Mouse (Mus musculus) thymus, adult 2 months (tissue): Measurements from ENCODE around the gene Tmem163.

ENCODE experiments used
- CTCF ChIP-seq: fragments of 200-500 bp; IDR thresholded peaks from 2 replicates; pipeline ENCODE4 v1.5.1; 2012; ENCODE audit warnings: mild to moderate bottlenecking, control low read depth, low read length, moderate library complexity, borderline replicate concordance; ENCODE audit not compliant: control insufficient read depth, poor library complexity, insufficient read depth; ENCODE audit errors: extremely low read depth
- POLR2A ChIP-seq: fragments of 200-500 bp; IDR thresholded peaks from 2 replicates; pipeline ENCODE4 v1.6.1; 2012; ENCODE audit warnings: mild to moderate bottlenecking, low read length, control low read depth, moderate library complexity; ENCODE audit not compliant: control insufficient read depth, poor library complexity, insufficient read depth; ENCODE audit errors: extremely low read depth

- TF ChIP-seq POLR2A (no peak), CTCF (no peak)
Observed at GRCm38 (mm10) chr1:127723596-127723995, 44.2 kb upstream of the Tmem163 start.
